21 mouse cellular contexts compared by ENCODE assay signal in the genomic region with DNA sequence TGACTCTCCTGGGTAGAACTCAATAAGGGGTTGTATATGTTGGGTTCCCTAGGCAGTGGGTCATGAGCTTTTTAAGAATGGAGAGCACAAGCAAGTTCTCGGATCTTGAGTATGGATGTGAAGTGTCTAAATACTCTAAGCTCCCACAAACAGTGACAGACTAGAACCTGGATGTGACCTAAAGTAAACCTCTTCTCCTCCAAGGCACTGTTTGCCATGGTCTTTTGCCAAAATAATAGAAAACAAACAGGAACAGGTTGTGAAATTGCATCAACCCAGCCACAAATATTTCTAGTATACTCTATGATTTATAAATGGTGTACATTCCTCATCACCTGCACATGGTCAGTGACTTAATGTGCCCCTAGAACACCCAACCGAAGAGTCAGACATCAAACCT.
DNase-seq lines count a peak whose midpoint lies in the region; ATAC-seq and TF ChIP-seq lines count a peak whose summit lies in the region.
"Had no signal": no experiment of that assay in that cellular context is flagged by ENCODE, and none has a peak within 500 bp of the region (broad histone marks: within the 10 kb centered on the region; RNA-seq: fewer than 3 reads in every experiment).

No protein-coding gene starts in this region.

- TF ChIP-seq CTCF in liver, adult 2 months (IDR thresholded peaks at IDR 0.05; ENCODE audit: low read depth, low read length), result no peak
- no peak for TF ChIP-seq CTCF in lung, adult 2 months (IDR thresholded peaks at IDR 0.05; ENCODE audit: insufficient read depth, low read length)

- WGBS in liver, adult 2 months, result 52% methylated on average over 2 of the region's 2 CpGs
- WGBS in liver, embryonic 12.5 days (ENCODE audit: insufficient replicate concordance), result 58% methylated on average over 2 of the region's 2 CpGs
- 69% methylated on average over 2 of the region's 2 CpGs for WGBS in lung, adult 2 months

- H3K9ac ChIP-seq in liver, adult 2 months (ENCODE audit: low read depth, low read length), result no peak overlapping the region
- no peak overlapping the region for H3K9ac ChIP-seq in liver, embryonic 12.5 days
- H3K9ac ChIP-seq: embryonic facial prominence, embryonic 13.5 days; embryonic facial prominence, embryonic 15.5 days; forebrain, embryonic 12.5 days had no signal

- no peak for ATAC-seq in liver, embryonic 12.5 days
- ATAC-seq: forebrain, embryonic 14.5 days; forebrain, embryonic 16.5 days had no signal

- no peaks in the 10 kb centered on the region; the same call in 1 of the 2 replicates for H3K4me1 ChIP-seq in liver, adult 2 months (ENCODE audit: control insufficient read depth, insufficient read depth, low read length)
- H3K4me1 ChIP-seq in liver, embryonic 12.5 days, result no peaks in the 10 kb centered on the region
- H3K4me1 ChIP-seq in lung, adult 2 months (ENCODE audit: control insufficient read depth, insufficient read depth, low read length), result no peaks in the 10 kb centered on the region
- H3K4me1 ChIP-seq: embryonic facial prominence, embryonic 13.5 days; embryonic facial prominence, embryonic 15.5 days; forebrain, embryonic 10.5 days; forebrain, embryonic 12.5 days had no signal

- no peaks in the 10 kb centered on the region for H3K27me3 ChIP-seq in liver, adult 2 months (ENCODE audit: control insufficient read depth, insufficient read depth, low read length)
- H3K27me3 ChIP-seq in liver, embryonic 12.5 days (replicated peaks), result no peaks in the 10 kb centered on the region
- H3K27me3 ChIP-seq: embryonic facial prominence, embryonic 13.5 days; forebrain, embryonic 12.5 days had no signal

- no peaks in the 10 kb centered on the region for H3K79me2 ChIP-seq in liver, adult 2 months (ENCODE audit: control insufficient read depth, insufficient read depth, low read length)

- H3K36me3 ChIP-seq in liver, adult 2 months (ENCODE audit: control insufficient read depth, insufficient read depth, low read length), result no peaks in the 10 kb centered on the region
- no peaks in the 10 kb centered on the region for H3K36me3 ChIP-seq in liver, embryonic 12.5 days
- H3K36me3 ChIP-seq: embryonic facial prominence, embryonic 13.5 days; embryonic facial prominence, embryonic 15.5 days; forebrain, embryonic 10.5 days; forebrain, embryonic 12.5 days had no signal

- no peaks in the 10 kb centered on the region for H3K9me3 ChIP-seq in liver, embryonic 12.5 days (replicated peaks)
- H3K9me3 ChIP-seq: embryonic facial prominence, embryonic 13.5 days; embryonic facial prominence, embryonic 15.5 days; forebrain, embryonic 10.5 days; forebrain, embryonic 12.5 days had no signal

- peak; percentile 61 for DNase-seq in liver, adult 2 months (ENCODE audit: extremely low read depth, low read depth, low spot score)
- DNase-seq in lung, postnatal 25 days (ENCODE audit: low spot score), result peak; percentile 37
- no peak for DNase-seq in lung, adult 2 months
- DNase-seq: adrenal gland, adult 2 months; adrenal gland, postnatal 10 days; adrenal gland, postnatal 25 days; cerebellum, adult 11 months; cerebellum, adult 18-20 months; cerebellum, adult 8-10 months; cerebellum, adult 9-11 months; cerebellum, postnatal 14 days; cerebellum, postnatal 36 days; embryo, embryonic 11 days had no signal

- H3K27ac ChIP-seq in liver, adult 2 months (replicated peaks; ENCODE audit: insufficient read depth, low read depth, low read length), result no peak overlapping the region
- no peak overlapping the region for H3K27ac ChIP-seq in liver, embryonic 12.5 days
- H3K27ac ChIP-seq: embryonic facial prominence, embryonic 13.5 days; embryonic facial prominence, embryonic 15.5 days; forebrain, embryonic 10.5 days; forebrain, embryonic 12.5 days had no signal

- H3K4me2 ChIP-seq in liver, embryonic 12.5 days, result no peak overlapping the region
- H3K4me2 ChIP-seq: embryonic facial prominence, embryonic 13.5 days; embryonic facial prominence, embryonic 15.5 days; forebrain, embryonic 12.5 days had no signal

- TF ChIP-seq POLR2A in liver, adult 2 months (IDR thresholded peaks at IDR 0.05; ENCODE audit: extremely low read depth, insufficient read depth, low read length), result no peak
- TF ChIP-seq POLR2A in lung, adult 2 months (IDR thresholded peaks at IDR 0.05; ENCODE audit: borderline replicate concordance, extremely low read depth, low read depth, low read length), result no peak

- no peak overlapping the region for H3K4me3 ChIP-seq in liver, adult 2 months (ENCODE audit: insufficient read depth, low read depth, low read length)
- no peak overlapping the region for H3K4me3 ChIP-seq in liver, embryonic 12.5 days
- H3K4me3 ChIP-seq in lung, adult 2 months (replicated peaks; ENCODE audit: extremely low read depth, low read depth, low read length), result no peak overlapping the region
- H3K4me3 ChIP-seq: embryonic facial prominence, embryonic 13.5 days; embryonic facial prominence, embryonic 15.5 days; erythroblast, embryonic 14.5 days; forebrain, embryonic 10.5 days; forebrain, embryonic 12.5 days had no signal
